Mouse (Mus musculus) adrenal gland, adult 8-10 months (tissue): ENCODE results near the gene Rbbp4. TPM values are rescaled to one million over a fixed set of nuclear protein-coding genes. Genes with fewer than 3 reads are reported as not detected.
A peak's percentile ranks its signal among the peaks of the same experiment; 100 is the strongest.

ENCODE experiments used
- DNase-seq: peaks from one replicate; pipeline ENCODE4 v3.0.0; 2022
- total RNA-seq, 4 experiments: library from RNA; stranded (reverse); gene quantifications; 2 replicates each; pipeline ENCODE4 v1.2.4; 2022

Rbbp4 gene
- total RNA-seq, 4 experiments from 2014 or later: 122 to 167 (median 155) TPM

DNA sequence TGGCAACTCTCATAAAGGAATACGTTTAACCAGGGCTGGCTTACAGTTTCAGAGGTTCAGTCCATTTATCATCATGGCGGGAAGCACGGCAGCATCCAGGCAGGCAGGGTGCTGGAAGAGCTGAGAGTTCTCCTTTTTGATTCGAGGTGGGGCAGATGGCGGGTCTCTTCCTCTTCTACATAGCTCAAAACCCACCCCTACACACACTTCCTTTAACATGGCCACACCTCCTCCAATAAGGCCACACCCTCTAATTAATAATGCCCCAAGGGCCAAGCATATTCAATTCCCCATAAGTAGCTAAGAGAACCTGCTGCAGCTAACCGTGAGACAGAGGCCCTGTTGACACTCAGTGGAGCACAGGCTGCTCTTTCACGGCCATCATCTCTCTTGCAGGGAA, 42.3 kb downstream of the Rbbp4 start:
- no peak for DNase-seq

DNA sequence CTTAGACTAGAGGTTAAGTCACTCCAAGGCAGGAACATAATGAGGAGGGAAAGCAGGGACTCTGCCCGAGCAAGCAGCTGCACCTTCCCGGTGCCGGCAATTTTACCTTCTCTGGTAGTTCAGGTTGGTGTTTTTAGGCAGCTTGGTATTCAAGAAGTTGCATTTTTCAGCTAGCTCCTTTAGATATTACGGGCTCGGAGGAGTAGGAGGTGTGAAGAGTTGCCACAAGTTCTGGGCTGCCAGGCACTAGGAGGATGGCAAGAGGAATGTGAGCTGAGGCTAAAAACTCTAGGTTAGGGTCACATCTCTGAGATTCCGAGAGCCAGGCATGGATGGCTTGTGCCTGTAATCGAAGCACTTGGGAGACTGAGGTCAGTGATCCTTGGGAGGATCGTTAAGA, 45.5 kb downstream of the Rbbp4 start:
- no peak for DNase-seq

DNA sequence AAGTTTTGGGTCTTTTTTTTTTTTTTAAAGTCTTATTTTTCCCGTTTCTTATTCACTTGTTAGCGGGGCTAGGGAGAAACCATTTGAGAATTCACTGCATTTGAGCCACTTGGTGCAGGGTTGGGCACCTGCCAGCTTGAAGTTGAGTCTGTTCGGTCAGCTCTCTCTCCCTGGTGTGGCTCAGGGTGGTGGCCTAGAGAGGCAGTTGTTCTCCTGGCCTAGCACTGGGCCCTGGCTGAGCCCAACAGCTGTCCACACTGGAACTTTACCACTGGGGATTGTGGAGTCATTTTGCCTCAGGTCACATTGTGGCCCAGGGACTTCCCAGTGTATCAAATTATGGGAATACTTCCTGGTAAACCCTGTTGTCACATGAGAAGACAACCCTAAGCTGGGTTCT, 47.1 kb downstream of the Rbbp4 start:
- no peak for DNase-seq

GRCm38 (mm10) chr4:129287472-129287981, 47.6 kb downstream of the Rbbp4 start, which contains the start of gene Sync:
TSS of gene Sync (plus strand) at chr4:129287617.
- DNase-seq: no peak

GRCm38 (mm10) chr4:129286683-129287471, 48.3 kb downstream of the Rbbp4 start:
- DNase-seq: no peak

GRCm38 (mm10) chr4:129286001-129286682, 49.0 kb downstream of the Rbbp4 start:
- no peak for DNase-seq

- DNase-seq: no peak
These were observed 50.5 kb downstream of the Rbbp4 start for GRCm38 (mm10) chr4:129284685-129285084.

- no peak for DNase-seq
These were observed 51.9 kb downstream of the Rbbp4 start for GRCm38 (mm10) chr4:129283226-129283625.

DNA sequence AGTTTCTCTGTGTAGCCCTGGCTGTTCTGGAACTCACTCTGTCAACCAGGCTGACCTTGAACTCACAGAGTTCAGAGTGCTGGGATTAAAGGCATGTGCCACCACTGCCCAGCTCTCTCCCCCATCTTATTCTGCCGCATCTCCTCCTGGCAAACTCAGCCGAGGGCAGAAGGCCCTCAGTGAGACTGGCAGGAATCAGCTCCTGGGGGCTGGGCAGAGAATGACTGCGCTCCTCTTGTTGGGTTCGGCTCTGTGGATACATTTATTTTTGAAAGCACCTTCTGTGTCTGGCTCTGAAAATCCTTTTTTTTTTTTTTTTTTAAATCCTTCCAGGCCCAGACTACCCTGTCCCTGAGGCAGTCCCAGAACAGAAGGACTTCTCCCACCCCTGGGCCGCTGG, 52.4 kb downstream of the Rbbp4 start:
- DNase-seq: no peak

- DNase-seq: peak; percentile 93
These were observed 58.7 kb downstream of the Rbbp4 start for GRCm38 (mm10) chr4:129276453-129276865.

DNA sequence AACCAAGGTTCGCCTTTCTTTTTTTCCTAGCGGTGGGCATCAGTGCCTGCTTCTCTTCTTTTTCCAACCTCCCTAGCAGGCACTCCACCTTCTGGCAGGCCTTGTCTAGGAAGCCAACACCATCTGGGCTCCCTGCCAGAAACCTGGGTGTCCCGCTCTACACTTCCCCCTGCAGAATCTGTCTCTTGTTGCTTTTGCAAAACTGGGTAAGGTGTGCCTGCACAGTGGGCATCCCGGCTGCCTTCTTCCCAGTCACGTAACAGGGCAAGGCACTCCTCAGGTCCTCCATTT, 62.5 kb downstream of the Rbbp4 start:
- no peak for DNase-seq

GRCm38 (mm10) chr4:129271991-129272755, 63.0 kb downstream of the Rbbp4 start:
- DNase-seq: no peak

DNA sequence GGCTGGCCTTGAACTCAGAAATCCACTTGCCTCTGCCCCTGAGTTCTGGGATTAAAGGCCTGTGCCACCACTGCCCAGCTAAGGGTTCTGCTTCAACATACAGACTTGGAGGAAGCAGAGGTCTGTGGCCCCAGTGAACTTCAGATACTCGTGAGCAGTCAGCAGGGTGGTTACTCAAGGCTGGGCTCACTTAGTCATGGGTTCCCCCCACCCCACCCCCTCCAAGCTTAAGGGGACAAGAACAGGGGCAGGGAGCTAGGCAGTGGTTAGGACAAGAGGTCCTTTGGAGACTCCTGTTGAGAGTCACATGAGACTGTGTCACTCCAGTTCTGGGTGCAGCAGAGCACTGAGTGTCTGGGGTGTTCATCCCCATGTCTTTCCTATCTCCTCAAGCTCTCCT, 66.5 kb downstream of the Rbbp4 start:
- no peak for DNase-seq

DNA sequence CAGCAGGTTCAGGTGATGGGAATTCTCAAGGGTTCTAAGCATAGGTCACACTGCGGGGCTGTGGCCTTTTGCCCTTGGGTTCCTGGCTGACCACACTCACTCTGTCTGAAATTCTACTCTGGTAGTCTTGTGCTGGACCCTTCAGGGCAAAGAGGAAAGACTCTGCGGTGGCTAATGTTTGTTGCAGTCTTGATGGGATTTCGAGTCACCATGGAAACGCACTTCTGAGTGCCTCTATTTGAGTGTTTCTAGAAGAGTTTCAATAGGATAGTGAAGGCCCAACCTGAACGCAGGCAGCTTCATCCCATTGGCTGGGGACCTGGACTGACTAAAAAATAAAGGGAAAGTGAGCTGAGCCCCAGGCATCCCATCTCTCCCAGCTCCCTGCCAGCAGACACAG, 68.3 kb downstream of the Rbbp4 start:
- no peak for DNase-seq

DNA sequence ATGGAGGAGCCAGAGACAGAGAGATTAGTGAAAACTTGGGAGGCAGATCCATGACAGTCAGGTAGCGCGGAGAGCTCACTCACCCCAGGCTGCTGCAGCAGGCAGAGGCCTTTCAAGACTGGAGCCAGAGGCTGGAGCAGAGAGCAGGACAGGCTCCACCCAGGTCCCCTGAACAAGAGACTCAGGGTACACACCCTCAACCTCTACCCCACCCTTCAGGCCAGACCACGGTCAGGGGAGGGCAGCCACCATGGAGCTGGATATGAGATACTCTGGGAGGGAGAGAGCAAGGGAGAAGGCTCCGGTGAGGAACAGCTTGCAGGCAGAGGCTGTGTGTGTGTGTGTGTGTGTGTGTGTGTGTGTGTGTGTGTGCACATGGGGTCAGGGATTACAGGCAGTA, 69.0 kb downstream of the Rbbp4 start:
- no peak for DNase-seq

- peak; percentile 70 for DNase-seq
These were observed 71.7 kb downstream of the Rbbp4 start for GRCm38 (mm10) chr4:129263225-129264021.

DNA sequence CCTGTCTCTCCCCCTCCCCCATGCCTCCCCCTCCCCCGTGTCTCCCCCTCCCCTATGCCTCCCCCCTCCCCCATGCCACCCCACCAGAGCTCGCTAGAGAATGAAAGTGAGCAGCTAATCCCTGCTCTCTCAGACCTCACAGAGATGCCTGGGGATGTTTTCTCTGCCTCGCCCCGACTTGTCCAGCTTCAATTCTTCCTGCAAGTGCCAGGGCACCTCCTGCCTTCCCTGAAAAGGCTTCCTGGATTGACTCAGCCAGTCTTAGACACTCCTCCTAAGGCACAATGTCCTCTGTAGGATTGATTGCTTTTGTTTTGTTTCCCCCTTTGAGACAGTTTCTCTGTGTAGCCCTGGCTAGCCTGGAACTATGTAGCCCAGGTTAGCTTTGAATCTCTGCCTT, 74.0 kb downstream of the Rbbp4 start, which contains the start of gene C77080:
Gene C77080 (minus strand): TSS at position 209 of the 400 bp plus-strand sequence.
- no peak for DNase-seq

GRCm38 (mm10) chr4:129260678-129261077, 74.5 kb downstream of the Rbbp4 start:
- no peak for DNase-seq

DNA sequence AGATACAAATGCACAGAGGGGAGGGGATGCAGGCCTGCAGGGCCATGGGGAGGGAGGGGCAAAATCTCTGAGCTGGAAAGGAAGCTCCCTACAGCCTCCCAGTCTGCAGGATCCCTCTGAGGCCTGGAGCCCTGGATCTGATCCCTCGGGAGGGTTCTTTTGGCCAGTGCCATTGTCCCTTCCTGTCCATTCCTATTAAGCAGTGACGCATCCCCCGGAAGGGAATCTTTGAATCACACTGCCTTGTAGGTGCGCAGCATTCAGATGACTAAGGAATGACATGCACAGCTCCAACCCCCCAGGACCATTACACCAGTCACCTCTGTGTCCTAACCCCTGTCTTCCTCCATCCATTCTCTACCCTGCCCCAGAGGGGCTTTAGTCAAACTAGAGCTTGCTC, 76.1 kb downstream of the Rbbp4 start:
- no peak for DNase-seq
